Mouse (Mus musculus) kidney, postnatal 25 days (tissue): ENCODE measurements around the gene Trip6.

Experiments used
- DNase-seq, 2 experiments: peaks; one replicate each; pipeline ENCODE4 v3.0.0; 2021; ENCODE audit warnings: mixed read lengths in 2 of 2

Trip6 gene

GRCm38 (mm10) chr5:137263897-137264720 is 50.1 kb downstream of the Trip6 start:
- no peak for DNase-seq
